Mouse (Mus musculus) left cerebral cortex, postnatal 14 days (tissue): ENCODE measurements at regions not wholly inside any gene's neighbourhood (a gene's known extent, or its start where the extent isn't known, plus 50 kb on each side); places are given as distances from the start of the nearest gene placed in this dataset.
A peak's percentile ranks its signal among the peaks of the same experiment; 100 is the strongest.
"Not testable (repeated sequence)": the region's sequence is repeated elsewhere in the genome, so short reads cannot be mapped to it uniquely, and the experiment has no call there.

ENCODE experiments used
- DNase-seq, 2 experiments: peaks; one replicate each; pipeline ENCODE4 v3.0.0; 2021 to 2022; ENCODE audit warnings: low spot score in 2 of 2, mixed read lengths in 1 of 2
- intact Hi-C: fragments of 180-260 bp; cut with DNase I; formaldehyde crosslinking; loops from one replicate; pipeline ENCODE4 v1.15.1; 2025

- intact Hi-C loops, result no loop called here
- DNase-seq, result no peak
Observed at GRCm38 (mm10) chr6:144940871-144941380, 135.1 kb downstream of the Bcat1 start.

- DNase-seq, result no peak
- intact Hi-C loops, result no loop called here
Observed at GRCm38 (mm10) chr6:144938613-144939236, 137.3 kb downstream of the Bcat1 start.

GRCm38 (mm10) chr6:144937211-144937610 lies 138.8 kb downstream of the Bcat1 start:
- no peak for DNase-seq
- intact Hi-C loops, result no loop called here

GRCm38 (mm10) chr6:144933722-144934235 lies 142.2 kb downstream of the Bcat1 start:
- intact Hi-C loops, result no loop called here
- DNase-seq, result no peak

- intact Hi-C loops, result no loop called here
- DNase-seq, result no peak
Observed at GRCm38 (mm10) chr6:144932402-144932801, 143.6 kb downstream of the Bcat1 start.

GRCm38 (mm10) chr6:144929959-144930358 lies 146.0 kb downstream of the Bcat1 start:
- DNase-seq, result no peak
- intact Hi-C loops, result no loop called here

GRCm38 (mm10) chr6:144929262-144929855 lies 146.6 kb downstream of the Bcat1 start:
- intact Hi-C loops, result no loop called here
- no peak for DNase-seq

GRCm38 (mm10) chr6:144927599-144927998 lies 145.8 kb upstream of the Sox5 start:
- intact Hi-C loops, result no loop called here
- no peak for DNase-seq

- no peak for DNase-seq
- intact Hi-C loops, result no loop called here
Observed at GRCm38 (mm10) chr6:144922762-144923161, 141.0 kb upstream of the Sox5 start.

GRCm38 (mm10) chr6:144919750-144920149 lies 138.0 kb upstream of the Sox5 start:
- intact Hi-C loops, result no loop called here
- no peak for DNase-seq

- no peak for DNase-seq
- intact Hi-C loops, result no loop called here
Observed at GRCm38 (mm10) chr6:144917128-144917527, 135.4 kb upstream of the Sox5 start.

- DNase-seq, result peak; percentile 61 to 69
Observed at GRCm38 (mm10) chr6:144911781-144912180, 130.0 kb upstream of the Sox5 start.

GRCm38 (mm10) chr6:144910392-144910791 lies 128.6 kb upstream of the Sox5 start:
- intact Hi-C loops, result no loop called here

More at GRCm38 (mm10) chr6:144911781-144912180, 130.0 kb upstream of the Sox5 start:
- intact Hi-C loops, result no loop called here

GRCm38 (mm10) chr6:144908646-144909045 lies 126.9 kb upstream of the Sox5 start:
- no peak for DNase-seq
- intact Hi-C loops, result no loop called here

More at GRCm38 (mm10) chr6:144910392-144910791, 128.6 kb upstream of the Sox5 start:
- no peak for DNase-seq

- intact Hi-C loops, result no loop called here
- DNase-seq, result no peak
Observed at GRCm38 (mm10) chr6:144903156-144903555, 121.4 kb upstream of the Sox5 start.

GRCm38 (mm10) chr6:144902267-144902995 lies 120.7 kb upstream of the Sox5 start:
- no peak for DNase-seq
- intact Hi-C loops, result no loop called here

- intact Hi-C loops, result no loop called here
- DNase-seq, result no peak
Observed at GRCm38 (mm10) chr6:144901825-144902224, 120.0 kb upstream of the Sox5 start.

GRCm38 (mm10) chr6:144900858-144901257 lies 119.1 kb upstream of the Sox5 start:
- intact Hi-C loops, DNase-seq: not testable (repeated sequence)

- peak in 1 of 2 experiments; percentile 11 for DNase-seq
- intact Hi-C loops, result no loop called here
Observed at GRCm38 (mm10) chr6:144897526-144897925, 115.7 kb upstream of the Sox5 start.

GRCm38 (mm10) chr6:144890914-144891313 lies 109.1 kb upstream of the Sox5 start:
- DNase-seq, result no peak
- intact Hi-C loops, result no loop called here
